Mouse (Mus musculus) cerebellum, adult 11 months (tissue): ENCODE measurements around the gene 2310057M21Rik.

Experiments used
- DNase-seq: peaks from one replicate; pipeline ENCODE4 v3.0.0; 2022

Gene 2310057M21Rik

GRCm38 (mm10) chr7:131318340-131318739 lies 44.2 kb downstream of the 2310057M21Rik start:
- no peak for DNase-seq

GRCm38 (mm10) chr7:131317587-131317986 lies 45.0 kb downstream of the 2310057M21Rik start:
- no peak for DNase-seq

- DNase-seq = no peak
Observed at GRCm38 (mm10) chr7:131314493-131314892, 48.1 kb downstream of the 2310057M21Rik start.

GRCm38 (mm10) chr7:131306733-131307132 lies 55.8 kb downstream of the 2310057M21Rik start:
- DNase-seq = no peak

GRCm38 (mm10) chr7:131303340-131303739 lies 59.2 kb downstream of the 2310057M21Rik start:
- no peak for DNase-seq

GRCm38 (mm10) chr7:131297151-131297550 lies 65.4 kb downstream of the 2310057M21Rik start:
- DNase-seq = no peak
